Mouse (Mus musculus) 3T3-L1 (cell line): Measurements from ENCODE around the gene Lactb.

Experiments used
- DNase-seq: peaks from one replicate; pipeline ENCODE4 v3.0.0-alpha.2; 2015; ENCODE audit warnings: low read depth, low spot score

Gene Lactb

DNA sequence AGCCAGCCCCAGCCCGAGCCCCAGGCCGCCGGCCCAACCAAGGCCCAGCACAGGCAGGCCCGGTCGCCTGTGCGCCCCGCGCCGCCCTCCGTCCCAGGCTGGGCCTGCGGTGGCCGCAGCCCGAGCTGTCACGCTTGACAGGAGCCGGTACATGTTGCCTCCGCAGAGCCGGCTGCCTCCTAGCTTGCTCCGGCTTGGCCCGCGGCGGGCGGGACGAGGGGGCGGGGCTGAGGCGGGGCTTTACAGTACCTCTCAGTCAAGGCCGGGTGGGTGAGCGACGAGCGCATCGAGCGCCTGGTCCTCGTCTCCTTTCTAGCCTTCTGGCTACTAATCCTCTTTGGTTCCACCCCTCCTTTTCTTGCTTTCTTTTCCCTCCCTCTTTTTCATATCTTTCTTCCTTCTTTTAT is at the start of gene Lactb:
Lactb (minus strand) TSS at position 246 of the 407 bp plus-strand sequence.
- DNase-seq: peak; percentile 91

DNA sequence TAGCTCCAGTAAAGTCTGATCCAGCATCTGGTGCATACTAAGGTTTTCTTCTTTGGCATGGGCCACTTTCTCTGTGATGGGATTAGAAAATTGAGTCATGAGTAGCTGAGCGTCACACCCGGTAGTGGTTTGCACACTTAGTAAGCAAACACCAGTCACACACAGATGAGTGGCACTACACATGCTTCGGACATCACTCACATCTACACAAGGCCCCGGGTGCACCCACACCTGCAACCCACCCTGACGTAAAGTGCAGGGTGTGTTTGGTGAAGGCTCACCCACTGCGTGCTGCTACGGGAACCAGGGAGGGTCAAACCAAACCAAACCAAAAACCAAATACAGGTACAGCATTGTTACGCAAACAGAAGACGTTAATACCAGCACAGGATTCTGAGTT is 48.1 kb upstream of the Lactb start:
- DNase-seq: no peak

DNA sequence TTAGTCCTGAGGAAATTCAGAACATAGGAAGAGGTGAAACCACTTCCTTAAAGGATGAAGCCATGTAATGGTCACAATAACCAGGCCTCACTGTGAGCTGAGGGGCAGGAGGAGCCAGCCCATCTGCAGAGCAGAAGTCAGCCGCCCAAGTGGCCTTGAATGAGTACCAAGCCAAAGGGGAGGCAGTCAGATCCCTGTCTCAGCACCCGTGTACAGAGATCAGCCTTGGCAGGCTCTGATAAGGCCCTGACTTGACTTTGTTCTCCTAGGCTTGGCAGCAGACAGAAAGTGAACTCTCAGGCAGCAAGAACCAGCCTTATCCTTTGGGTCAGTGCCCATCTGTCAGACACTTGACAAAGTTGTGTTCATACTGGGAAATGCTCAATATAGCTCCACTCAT is 44.8 kb upstream of the Lactb start:
- peak; percentile 32 for DNase-seq

DNA sequence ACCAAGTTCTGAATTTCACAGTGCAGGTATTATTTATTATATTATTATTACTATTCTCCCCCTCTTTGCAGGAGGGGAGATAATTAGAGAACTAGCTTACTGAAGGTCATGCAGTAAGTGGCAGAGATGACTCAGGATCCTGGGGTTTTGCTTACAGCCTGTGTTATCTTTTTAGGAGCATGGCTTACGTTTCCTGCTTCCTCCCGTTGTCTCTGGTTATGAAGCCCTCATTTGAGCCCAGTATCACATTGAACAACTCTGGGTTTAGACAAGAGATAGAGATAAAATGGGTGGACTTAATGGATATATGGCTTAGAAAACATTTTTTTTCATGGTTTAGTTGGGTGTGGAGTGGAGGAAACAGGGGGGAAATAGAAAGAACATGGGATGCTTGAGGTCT is 38.2 kb upstream of the Lactb start:
- no peak for DNase-seq

DNA sequence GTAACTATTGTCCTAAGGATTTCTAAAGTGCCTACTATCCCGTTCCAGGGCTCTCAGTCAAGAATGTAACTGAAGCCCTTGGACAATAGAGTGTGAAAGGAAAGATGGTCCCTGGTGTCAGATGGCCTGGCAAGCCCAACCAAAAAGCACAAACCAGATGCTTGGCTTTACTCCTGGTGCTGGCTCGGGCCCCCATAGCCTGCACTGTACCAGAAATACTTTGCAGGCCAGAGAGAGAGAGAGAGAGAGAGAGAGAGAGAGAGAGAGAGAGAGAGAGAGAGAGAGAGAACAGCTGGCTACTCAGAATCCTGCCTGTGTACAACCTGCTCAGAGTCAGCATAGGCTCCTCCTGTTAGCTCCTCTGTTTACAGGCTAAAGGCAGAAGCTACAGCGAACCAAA is 37.2 kb upstream of the Lactb start:
- DNase-seq: peak; percentile 85

DNA sequence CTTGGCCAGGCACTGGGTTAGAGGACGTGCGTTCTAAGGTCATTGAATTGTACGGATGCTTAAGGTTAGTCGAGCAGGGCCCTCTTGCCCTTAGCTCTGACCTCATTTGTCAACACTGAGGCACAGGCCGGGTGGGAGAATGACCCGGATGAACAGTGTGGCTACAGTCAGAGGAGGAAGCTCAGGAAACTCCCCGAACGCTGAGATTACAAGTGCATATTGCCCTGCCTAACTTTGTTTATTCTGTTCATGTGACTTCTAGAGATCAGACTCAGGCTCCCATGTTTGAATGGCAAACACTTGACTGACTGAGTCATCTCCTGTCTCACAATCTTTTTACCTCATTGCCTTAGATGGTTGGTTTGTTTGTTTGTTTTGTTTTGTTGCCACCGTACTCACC is 36.2 kb upstream of the Lactb start:
- DNase-seq: no peak

DNA sequence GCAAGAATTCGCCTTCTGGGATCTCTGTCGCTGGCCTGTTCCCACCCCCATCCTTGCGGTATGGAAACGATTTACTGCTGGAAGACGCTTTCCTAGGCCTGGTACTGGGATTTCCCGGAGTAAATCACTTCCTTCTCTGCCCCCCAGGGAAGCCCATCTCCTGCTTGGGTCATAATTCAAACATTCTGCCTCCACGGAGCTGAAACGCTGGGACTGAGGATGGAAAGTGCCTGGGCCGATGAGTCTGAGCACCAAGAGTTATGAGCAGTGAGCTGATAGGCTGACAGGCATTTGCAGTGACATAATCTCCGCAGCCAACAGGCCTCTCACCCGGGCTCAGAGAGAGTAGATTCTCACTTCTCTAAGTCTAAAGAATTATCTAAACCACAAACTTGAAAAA is 33.5 kb upstream of the Lactb start:
- peak; percentile 60 for DNase-seq

DNA sequence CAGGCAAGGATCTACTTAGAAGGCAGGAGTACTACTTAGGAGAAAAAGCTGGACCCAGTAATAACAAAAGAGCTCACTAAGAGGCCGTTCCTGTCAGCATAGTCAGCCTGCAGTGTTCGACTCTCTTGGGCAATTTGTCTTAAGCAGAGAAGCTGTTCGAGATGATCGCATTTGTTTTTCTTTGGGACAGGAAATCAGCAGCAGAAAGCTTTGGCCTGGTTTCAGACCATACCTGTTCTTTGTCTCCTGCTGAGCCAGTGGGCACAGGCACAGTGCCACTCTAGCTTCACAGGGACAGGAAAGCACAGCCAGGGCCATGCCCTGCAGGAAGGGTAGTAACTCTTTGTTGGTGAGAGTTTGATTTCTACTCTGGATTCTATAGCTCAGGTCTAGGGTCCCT is 31.1 kb upstream of the Lactb start:
- DNase-seq: no peak

DNA sequence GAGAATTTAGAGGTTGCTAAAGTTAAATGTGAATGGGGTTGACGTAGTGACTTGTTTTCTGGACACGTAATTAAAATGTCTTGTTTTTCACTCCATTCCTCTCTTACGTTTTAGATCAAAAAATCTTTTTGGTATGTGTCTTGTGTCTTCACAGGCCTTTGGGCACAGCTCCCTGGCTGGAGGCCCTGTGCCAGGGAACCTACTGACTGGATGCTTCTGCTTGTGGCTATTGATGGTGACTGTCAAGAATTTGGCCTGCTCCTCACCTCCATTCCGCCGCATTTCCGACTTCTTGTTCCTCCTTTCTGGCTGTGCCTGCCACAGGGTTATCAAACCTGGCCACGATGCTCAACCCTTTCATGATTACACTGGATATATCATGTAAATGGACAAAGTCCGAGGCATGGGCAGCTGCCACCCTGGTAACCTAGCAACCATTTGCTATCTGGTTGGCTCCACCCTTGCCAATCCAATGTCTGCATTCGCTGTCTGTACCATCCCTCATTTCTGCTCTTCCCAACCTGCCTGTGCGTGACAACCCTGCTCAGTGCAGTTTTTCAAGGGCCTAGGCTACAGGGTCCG is 30.0 kb upstream of the Lactb start:
- DNase-seq: no peak

DNA sequence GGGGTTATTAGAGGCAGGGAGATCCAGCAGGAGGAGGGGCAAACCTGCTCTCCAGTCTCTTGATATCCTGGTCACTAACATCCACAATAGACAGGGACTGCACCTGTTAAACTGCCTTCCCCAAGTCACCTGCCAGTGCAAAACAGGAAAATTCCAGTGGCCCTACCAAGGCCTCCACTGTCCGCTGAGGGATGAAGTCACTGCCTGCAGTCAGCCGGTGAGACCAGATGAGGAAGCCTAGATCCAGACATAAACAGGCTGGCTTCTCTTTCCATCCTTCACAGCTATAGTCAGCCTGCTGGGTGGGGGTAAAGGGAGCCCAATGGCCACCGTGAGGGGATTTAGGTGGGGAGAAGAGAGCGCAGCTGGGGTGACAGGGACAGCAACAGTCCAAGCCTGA is 28.4 kb upstream of the Lactb start:
- DNase-seq: no peak

DNA sequence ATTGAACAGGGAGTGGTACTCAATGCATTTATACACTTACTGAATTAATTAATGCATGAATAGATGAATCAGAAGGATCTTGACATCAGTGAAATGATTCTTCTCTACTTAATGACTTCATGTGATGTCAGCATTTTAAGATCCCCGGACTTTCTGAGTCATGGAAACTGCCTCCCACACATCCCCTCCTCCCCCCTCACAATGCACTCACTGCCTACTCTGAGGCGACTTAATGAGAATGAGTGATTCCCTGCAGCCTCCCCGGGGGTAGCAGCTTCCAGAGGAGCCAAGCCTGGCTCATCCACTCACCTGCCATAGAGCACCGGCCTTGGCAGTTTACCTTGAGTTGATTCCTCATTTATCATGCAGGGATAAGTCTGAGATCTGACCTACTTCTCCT is 27.9 kb upstream of the Lactb start:
- peak; percentile 67 for DNase-seq

DNA sequence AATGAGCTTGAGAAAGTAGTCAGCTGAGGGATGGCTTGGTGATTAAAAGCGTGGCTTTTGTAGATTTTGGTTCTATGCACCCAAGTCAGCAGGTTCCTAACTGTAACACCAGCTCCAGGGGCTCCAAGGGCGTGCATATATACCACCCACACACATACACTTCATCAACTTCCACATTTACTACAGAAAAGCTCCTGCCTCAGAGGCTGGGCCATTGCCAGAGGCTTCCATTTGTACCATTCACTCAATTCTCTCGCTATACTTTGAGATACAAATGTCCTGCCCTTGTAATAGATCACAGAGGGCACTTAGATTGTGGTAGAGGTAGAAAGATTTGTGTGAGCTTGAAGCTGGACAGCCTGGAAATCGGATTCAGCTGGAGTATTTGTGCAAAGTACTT is 26.2 kb upstream of the Lactb start:
- no peak for DNase-seq

DNA sequence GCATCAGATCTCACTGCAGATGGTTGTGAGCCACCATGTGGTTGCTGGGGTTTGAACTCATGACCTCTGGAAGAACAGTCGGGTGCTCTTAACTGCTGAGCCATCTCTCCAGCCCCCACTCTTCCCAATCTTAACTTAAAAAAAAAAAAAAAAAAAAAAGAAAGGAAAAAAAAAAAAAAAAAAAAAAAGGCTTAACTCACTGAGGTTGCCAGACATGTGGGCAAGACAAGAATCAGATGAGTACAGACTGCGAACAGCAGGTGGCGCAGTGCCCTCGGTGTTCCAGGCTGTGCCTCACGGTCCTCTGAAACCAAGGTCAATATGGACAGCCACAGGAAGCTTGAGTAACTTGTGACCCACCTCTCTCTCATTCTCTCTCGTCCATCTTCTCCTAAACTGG is 25.8 kb upstream of the Lactb start:
- peak; percentile 97 for DNase-seq

DNA sequence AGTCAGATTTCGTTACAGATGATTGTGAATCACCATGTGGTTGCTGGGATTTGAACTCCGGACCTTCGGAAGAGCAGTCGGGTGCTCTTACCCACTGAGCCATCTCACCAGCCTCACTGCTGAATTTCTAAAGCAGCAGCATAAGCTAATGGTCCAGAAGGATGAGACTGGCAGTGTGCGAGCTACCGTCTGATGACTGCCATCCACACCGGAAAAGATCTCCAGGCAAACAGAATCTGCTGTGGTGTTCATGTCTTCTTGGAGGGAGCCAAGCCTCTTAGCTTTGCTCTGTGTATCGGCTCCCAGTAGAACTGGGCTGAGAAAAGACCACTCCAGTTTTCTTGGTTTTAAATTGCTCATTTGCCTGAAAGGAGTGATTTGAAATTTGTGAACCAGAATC is 24.4 kb upstream of the Lactb start:
- no peak for DNase-seq

DNA sequence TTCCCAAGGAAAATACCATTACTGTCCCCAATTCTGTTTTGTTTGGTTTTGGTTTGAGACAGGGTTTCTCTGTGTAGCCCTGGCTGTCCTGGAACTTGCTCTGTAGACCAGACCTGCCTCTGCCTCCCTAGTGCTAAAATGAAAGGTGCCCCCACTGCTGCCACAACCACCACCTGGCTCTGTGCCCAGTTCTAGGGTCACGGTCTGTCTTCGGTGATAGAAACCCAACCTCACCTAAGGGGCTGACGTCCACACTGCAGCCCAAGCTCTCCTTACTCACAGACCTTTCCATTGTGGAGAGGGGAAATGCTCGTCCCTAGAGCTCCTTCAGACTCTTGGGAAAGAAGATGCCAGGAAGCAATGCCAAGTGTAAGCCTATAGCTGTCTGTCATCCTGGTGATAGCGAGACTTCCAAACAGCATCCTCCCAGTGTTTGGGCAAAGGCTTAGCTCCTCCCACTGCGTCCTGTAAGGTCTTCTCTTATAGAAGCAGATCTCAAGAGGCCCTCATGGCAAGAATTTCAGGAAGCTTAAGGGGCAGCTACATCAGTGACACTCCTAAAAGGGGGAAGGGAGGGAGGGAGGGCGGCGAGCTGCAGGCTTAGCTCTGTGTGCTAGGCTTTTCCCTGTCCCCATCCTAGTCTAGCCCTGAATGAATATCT is 16.6 kb upstream of the Lactb start:
- no peak for DNase-seq

DNA sequence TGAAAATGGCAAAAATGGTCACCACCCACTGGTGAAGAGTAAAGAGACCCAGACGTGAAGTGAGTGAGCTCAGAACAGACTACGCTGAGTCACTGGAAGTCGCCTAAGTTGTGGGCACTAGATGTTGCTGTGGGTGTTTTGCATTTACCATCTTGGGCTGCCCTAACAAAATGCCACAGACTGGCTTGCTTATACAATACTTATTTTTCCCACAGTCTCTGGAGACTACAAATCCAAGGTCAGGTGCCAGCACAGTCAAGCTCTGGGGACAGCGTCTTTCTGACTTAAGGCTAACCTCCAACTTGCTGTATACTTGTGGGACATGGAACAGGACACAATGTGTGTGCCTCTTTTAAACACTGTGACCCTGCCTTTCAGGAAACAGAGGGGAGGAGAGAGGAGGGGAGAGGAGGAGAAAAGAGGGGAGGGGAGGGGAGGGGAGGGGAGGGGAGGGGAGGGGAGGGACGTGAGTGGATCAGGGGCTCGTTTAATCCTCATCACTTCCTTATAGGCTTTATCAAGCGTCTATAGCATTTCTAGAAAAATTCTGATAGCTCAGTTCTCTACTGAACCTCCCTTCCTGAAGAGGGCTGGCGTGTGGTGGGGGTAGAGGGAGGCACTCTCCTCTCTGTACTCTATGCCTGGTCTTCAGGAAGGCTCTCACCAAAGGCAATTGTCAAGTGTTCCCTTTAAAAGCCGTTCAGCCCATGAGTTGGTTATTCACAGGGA is 15.9 kb upstream of the Lactb start:
- peak; percentile 59 for DNase-seq

DNA sequence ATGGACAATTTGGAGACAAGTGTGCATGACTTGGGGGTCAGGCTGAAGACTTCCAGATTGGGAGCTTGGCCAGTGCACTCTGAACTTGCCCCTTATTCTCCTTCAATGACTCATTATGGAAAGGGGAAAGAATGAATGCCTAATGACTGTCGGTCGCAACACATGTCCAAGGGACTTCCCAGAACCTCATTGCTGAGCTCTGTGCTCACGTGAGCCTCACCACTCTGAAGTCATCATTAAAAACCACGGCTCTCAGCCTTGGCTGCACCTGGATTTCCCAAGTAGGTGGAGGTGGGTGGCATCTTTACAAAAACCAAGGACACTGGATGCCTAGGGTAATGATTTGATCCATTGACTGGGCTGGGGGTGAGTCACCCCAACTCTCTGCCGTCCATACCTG is 14.8 kb upstream of the Lactb start:
- peak; percentile 80 for DNase-seq

DNA sequence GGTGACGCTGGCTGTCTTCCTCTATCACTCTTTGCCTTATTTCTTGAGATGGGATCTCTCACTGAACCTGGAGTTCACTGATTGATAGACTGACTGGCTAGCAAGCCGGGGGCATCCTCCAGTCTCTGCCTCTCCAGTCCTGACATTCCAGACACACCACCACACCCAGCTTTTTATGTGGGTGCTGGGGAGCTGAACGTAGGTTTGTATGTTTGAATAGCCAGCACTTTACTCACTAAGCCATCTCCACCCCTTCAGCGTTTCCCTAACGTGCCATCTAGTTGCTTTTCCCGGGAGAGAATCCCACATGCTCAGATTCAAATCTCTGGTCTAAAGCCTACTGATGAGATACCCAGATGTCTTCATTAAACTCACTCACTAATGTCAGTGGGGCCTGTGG is 14.3 kb upstream of the Lactb start:
- DNase-seq: peak; percentile 83

DNA sequence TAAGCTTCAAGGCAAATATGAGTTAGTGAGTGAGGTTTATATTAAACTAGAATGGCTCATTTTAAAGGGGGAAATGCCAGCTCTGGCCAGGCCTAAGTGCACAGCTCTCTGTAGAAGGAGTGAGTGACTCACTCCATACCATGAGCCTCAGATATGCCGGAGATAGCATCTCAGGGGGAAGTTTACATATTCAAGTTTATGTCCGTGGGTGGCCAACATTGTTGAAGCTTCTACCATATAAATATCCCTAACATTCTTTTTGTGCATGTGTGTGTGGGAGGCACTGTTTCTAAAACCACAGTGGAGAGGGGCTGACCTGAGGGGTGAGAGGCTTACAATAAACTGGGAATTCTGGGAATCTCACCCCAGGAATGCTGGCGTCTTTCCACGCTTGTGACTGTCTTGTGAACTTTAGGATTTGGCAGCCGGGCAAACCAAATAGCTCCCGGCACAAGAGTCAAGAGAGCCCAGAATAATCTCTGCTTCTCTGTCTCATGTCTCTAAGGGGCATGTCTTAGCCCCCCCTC is 13.7 kb upstream of the Lactb start:
- peak; percentile 98 for DNase-seq

DNA sequence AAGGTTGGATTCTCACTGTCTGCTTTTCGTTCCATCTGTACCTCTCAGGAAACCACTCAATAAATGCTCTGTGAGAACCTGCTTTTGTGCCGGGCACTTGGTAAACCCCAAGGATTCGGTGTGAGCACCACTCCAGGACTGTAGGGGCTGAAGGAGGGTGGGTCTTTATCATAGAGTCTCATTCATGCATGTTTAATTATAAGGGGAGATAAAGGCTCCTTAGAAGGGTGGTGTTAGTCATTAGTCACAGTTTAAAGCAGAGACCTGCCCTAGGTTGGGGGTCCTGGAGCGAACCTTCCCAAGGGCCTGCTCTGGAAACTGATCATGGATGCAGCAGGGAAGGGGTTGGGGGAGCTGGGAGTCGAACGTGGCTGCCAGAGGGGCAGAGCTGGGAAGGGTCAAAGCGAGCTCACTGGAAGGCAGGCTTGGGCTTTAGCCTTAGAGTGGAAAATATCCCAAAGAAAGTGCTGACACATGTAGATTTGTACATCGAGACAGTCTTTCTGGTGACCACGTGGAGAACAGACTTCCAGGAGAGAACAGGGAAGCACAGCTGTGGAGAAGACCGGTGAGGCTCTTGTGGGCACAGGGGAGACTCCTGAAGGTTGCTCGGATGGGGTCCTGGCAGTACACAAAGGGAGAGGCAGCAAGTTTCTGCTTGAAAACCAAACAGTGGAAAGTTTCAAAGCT is 13.1 kb upstream of the Lactb start:
- DNase-seq: peak; percentile 88

DNA sequence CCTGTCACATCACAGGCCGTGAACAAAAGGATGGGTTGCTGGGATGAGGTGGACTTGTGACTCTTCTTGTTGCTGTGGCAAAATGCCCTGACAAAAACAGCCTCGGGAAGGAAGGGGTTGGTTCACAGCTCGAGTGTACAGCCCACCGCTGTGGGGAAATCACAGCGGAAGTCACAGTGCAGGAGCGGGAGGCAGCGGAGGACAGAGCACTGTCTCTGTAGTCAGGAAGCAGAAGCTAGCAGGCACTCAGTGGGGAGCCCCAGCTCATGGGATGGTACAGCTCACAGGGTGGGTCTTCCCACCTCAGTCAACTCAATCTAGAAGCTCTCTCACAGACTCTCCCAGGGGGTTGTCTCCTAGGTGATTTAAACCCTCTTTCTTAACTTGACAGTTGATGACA is 10.1 kb upstream of the Lactb start:
- DNase-seq: no peak

DNA sequence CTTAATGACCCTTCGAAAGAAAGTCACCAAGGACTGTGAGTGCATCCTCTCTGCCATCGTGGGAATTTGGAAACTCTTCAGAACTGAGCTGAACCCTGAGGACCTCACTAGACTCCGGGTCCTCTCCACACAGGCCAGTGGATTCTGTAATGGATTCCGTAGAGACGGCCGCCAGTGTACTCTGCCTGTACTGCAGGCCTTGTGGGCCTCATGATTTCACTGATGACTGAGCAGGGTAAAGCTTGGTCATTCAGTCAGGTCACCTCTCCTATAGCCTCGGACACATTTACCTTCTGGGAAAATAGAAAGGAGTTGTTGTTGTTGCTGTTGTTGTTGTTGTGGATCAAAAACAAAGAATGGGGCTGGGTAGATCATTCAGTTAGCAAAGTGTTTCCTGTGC is 6.8 kb upstream of the Lactb start:
- no peak for DNase-seq
